Mouse (Mus musculus): Measurements from ENCODE around the gene Bpifb9b. TPM values are rescaled to one million over a fixed set of nuclear protein-coding genes. Genes with fewer than 3 reads are reported as not detected.

Bpifb9b gene
- polyA plus RNA-seq (2015; fragmentation: Illumina TruSeq; extraction: RNeasy Lipid Tissue Mini Kit (QIAGEN cat#74804); ENCODE audit: insufficient read depth, low read depth, low replicate concordance): not detected

GRCm38 (mm10) chr2:154306927-154307326 is at the start of gene Bpifb9b:
Bpifb9b (plus strand) TSS chr2:154307227.

DNA sequence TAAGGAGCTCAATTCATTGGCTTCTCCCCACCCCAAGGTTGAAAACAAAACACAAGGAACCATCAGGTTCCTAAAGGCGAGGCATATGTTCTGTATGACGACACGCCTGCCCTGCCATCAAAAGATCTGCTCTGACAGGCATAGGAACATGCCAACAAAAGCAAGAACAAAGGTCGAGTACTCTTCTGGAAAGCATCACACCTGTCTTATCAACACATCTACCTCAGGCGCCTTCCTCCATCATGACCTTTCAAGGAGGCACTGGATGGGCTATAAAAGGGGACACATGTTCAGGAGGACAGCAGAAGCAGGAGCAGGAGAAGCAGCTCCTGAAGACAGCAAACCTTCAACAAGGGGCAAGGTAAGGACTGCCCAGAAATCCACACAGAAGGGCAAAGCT is 49.5 kb upstream of the Bpifb9b start, which contains the start of gene Bpifb9a:
TSS of gene Bpifb9a (plus strand) at position 301 of the 400 bp plus-strand sequence.

Other genes starting within 250 kb of the Bpifb9b start
- gene Bpifa3, start 176.9 kb upstream of the Bpifb9b start, polyA plus RNA-seq (2015; fragmentation: Illumina TruSeq; extraction: RNeasy Lipid Tissue Mini Kit (QIAGEN cat#74804); ENCODE audit: insufficient read depth, low read depth, low replicate concordance): not detected
- 0.79 TPM for gene Bpifa1, start 164.3 kb upstream of the Bpifb9b start, polyA plus RNA-seq (2015; fragmentation: Illumina TruSeq; extraction: RNeasy Lipid Tissue Mini Kit (QIAGEN cat#74804); ENCODE audit: insufficient read depth, low read depth, low replicate concordance)
- gene Bpifa5, start 144.6 kb upstream of the Bpifb9b start, polyA plus RNA-seq (2015; fragmentation: Illumina TruSeq; extraction: RNeasy Lipid Tissue Mini Kit (QIAGEN cat#74804); ENCODE audit: insufficient read depth, low read depth, low replicate concordance): not detected
- gene Bpifb1, start 116.4 kb upstream of the Bpifb9b start, polyA plus RNA-seq (2015; fragmentation: Illumina TruSeq; extraction: RNeasy Lipid Tissue Mini Kit (QIAGEN cat#74804); ENCODE audit: insufficient read depth, low read depth, low replicate concordance): not detected
- not detected for gene Bpifb5, start 83.5 kb upstream of the Bpifb9b start, polyA plus RNA-seq (2015; fragmentation: Illumina TruSeq; extraction: RNeasy Lipid Tissue Mini Kit (QIAGEN cat#74804); ENCODE audit: insufficient read depth, low read depth, low replicate concordance)
- gene Bpifb9a, start 49.4 kb upstream of the Bpifb9b start, polyA plus RNA-seq (2015; fragmentation: Illumina TruSeq; extraction: RNeasy Lipid Tissue Mini Kit (QIAGEN cat#74804); ENCODE audit: insufficient read depth, low read depth, low replicate concordance): not detected
- gene Cdk5rap1, start 65.8 kb downstream of the Bpifb9b start, polyA plus RNA-seq (2015; fragmentation: Illumina TruSeq; extraction: RNeasy Lipid Tissue Mini Kit (QIAGEN cat#74804); ENCODE audit: insufficient read depth, low read depth, low replicate concordance): 3.8 TPM
- 4.6 TPM for gene Snta1, start 100.9 kb downstream of the Bpifb9b start, polyA plus RNA-seq (2015; fragmentation: Illumina TruSeq; extraction: RNeasy Lipid Tissue Mini Kit (QIAGEN cat#74804); ENCODE audit: insufficient read depth, low read depth, low replicate concordance)
- 2.5 TPM for gene Cbfa2t2, start 129.3 kb downstream of the Bpifb9b start, polyA plus RNA-seq (2015; fragmentation: Illumina TruSeq; extraction: RNeasy Lipid Tissue Mini Kit (QIAGEN cat#74804); ENCODE audit: insufficient read depth, low read depth, low replicate concordance)
- gene 1700003F12Rik, start 239.9 kb downstream of the Bpifb9b start, polyA plus RNA-seq (2015; fragmentation: Illumina TruSeq; extraction: RNeasy Lipid Tissue Mini Kit (QIAGEN cat#74804); ENCODE audit: insufficient read depth, low read depth, low replicate concordance): not detected
- not detected for gene Actl10, start 244.5 kb downstream of the Bpifb9b start, polyA plus RNA-seq (2015; fragmentation: Illumina TruSeq; extraction: RNeasy Lipid Tissue Mini Kit (QIAGEN cat#74804); ENCODE audit: insufficient read depth, low read depth, low replicate concordance)

Data from pancreas, adult 10 weeks (tissue).